Mouse (Mus musculus) gastrocnemius, postnatal 4 days (tissue): ENCODE results near the gene Rhoj. TPM values are rescaled to one million over a fixed set of nuclear protein-coding genes. Genes with fewer than 3 reads are reported as not detected.

ENCODE experiments used
- DNase-seq, 2 experiments: peaks; one replicate each; pipeline ENCODE4 v3.0.0; 2021 to 2022; ENCODE audit warnings: low spot score in 2 of 2, mixed read lengths in 2 of 2
- long read RNA-seq, 2 experiments: library from polyadenylated mRNA; stranded (forward); transcript quantifications; one replicate each; pipeline ENCODE4 v2.0.0; 2021
- total RNA-seq, 2 experiments: library from RNA; stranded (reverse); gene quantifications; 2 replicates each; pipeline ENCODE4 v1.2.3; 2021

Gene Rhoj
- total RNA-seq = 10 to 100 TPM; 60.0 TPM
- long read RNA-seq, experiment 1, transcript Rhoj-201 (5 exons, 2,350 nt) = major isoform, 90 of 105 reads
- long read RNA-seq, experiment 1, partial matches to known transcripts = 4 of 105 reads
- long read RNA-seq, experiment 1, other reads (novel, unspliced or antisense) = 9 of 105 reads
- long read RNA-seq, experiment 2, transcript Rhoj-201 (5 exons, 2,350 nt) = major isoform, 113 of 128 reads
- long read RNA-seq, experiment 2, partial matches to known transcripts = 8 of 128 reads
- long read RNA-seq, experiment 2, other reads (novel, unspliced or antisense) = 6 of 128 reads

DNA sequence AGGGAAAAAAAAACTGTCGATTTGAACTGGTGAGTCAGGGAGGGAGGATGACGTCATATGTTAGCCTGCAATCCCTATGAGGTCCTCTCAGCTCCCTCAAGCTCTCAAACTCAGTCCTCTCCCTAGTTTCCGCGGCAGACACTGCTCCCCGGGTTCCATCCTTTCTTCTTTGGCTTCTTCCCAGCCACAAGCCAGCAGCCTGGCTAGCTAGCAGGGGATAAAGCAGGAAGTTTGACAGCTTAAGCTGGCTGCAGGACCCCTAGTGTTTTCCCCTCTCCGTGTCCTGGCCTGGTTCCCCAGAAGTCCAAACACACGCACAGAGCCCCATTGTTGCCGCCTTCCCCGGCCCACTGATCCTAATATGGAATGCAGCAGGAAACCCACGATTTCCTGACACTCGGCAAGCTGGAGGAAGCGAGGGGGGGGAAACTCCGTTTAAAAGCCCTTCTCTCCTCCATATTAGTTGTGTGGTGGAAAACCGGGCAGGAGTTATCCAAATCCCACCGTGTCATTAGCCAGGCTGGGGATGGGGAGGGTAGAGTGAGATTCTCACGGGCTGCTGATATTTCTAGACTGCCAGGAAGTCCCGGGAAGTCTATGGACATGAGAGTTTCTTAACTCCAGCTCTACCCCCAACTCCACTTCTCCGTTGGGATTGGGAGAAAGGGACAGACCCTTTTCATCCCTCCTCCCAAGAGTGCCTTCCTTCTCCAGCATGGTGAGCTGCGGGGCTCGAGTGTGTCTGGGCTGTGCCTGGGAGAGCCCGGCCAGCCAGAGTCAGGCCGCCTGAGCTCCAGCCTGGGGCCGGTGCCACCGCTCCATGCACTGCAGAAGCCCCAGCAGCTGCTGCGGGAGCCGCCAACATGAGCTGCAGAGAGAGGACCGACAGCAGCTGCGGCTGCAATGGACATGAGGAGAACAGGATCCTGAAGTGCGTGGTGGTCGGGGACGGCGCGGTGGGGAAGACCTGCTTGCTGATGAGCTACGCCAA, at the start of gene Rhoj:
TSS of gene Rhoj (plus strand) at position 362 of the 991 bp plus-strand sequence.
- DNase-seq = peak; percentile 52 to 81

DNA sequence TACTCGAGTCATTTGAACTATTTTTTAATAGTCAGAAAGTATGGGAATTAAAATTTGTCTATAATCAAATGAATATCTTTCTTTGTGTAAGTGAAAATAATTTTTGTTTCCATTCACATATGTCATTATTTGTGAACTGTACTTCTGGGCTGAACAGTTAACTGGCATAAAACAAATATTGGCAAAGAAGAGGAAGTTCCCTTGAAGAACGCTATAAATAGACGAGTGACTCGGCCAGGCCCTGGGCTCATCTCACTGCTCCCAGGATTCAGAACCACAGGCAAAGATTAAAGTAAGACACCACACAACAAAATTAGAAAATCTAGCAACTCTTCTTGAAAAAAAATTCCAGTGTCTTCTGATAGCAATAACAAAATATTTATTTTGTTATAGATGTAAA, 36.4 kb upstream of the Rhoj start:
- DNase-seq = no peak

DNA sequence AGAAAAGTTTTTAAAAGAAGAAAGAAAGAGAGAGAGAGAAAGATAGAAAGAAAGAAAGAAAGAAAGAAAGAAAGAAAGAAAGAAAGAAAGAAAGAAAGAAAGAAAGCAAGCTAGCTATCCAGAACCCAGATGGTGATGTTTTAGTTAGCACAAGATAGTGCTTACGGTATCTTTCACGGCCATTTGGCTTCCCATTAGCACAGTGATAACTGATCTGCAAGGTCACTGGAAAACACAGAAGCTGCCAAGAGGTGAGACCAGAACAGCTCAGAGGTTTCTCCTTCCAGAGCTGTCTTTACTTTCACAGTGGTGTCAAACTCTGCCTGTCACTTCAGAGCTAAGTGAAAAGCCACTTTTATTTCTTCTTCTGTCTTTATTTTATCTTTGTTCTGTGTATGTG, 32.4 kb upstream of the Rhoj start:
- no peak for DNase-seq

DNA sequence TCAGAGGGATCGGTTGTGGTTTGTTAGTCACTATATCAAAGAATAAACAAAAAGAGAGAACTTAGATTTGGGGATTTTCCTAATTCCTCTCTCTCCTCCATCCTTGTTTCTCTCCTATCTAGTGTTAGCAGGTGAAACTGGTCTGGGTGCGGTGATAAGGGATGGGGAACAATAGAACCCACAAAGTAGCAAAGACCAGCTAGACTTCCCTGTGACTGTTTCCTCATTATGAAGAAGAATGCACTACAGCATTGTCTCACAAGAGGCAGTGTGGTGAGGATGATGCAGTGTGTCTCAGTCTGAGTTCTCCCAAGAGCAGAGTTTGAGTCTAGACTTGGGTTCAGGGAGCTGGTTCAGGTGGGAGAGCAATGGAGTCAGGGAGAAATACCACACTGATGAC, 30.7 kb upstream of the Rhoj start:
- DNase-seq = no peak

DNA sequence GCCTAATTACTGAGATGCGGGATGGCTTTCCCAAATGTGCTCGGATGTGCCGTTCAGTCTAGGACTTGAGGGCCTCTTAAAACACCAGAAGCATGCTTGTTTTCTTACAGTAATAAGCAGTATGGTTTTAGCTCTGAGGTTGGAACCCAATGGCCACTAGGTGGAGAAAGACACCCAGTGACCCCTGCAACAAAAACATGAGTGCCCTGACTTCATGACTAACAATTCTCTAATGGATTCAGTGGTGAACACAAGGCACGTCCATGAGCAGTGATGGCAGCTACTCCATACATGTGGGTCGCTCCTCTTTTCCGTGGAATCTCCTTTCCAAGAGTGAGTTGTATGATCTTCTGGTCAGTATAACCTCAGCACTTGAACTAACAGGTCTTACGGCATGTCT, 27.6 kb upstream of the Rhoj start:
- DNase-seq = peak in 1 of 2 experiments; percentile 26

DNA sequence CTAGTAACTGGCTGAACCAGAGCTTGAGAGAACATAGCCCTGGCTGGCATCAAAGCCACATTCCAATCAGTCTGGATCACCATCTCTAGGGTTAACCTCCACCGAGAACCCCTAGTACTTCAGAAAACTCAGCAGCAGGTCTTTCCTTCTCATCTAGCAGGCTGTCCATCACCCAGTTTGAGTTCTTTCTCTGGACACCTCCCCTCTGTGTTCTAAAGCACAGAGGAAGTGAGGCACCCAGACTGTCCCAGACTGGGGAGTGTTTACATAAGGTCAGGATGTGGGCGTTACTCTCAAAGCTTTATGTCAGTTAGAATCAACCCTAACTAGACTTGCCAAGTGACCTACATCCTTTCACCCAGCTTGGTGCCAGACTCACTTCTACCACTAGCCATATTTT, 24.9 kb upstream of the Rhoj start:
- no peak for DNase-seq

DNA sequence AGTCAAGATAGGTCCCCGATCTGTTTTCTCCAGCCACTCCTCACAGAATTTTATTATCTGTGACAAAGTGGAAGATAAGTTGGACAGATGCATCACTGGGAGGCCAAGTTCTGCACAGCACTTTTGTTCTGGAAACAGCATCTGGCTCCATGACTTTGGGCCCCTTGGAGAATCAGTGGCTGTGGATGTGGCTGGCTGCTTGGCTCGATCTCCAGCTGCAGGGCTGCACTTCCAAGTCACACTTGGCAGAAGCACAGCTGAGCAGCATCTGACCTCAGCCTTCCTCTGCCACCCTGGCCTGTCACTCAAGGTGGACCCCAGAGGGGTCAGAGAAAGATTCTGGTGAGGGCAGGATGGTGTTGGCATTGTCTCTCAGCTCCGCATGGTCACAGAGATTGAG, 22.0 kb upstream of the Rhoj start:
- peak; percentile 32 to 63 for DNase-seq

DNA sequence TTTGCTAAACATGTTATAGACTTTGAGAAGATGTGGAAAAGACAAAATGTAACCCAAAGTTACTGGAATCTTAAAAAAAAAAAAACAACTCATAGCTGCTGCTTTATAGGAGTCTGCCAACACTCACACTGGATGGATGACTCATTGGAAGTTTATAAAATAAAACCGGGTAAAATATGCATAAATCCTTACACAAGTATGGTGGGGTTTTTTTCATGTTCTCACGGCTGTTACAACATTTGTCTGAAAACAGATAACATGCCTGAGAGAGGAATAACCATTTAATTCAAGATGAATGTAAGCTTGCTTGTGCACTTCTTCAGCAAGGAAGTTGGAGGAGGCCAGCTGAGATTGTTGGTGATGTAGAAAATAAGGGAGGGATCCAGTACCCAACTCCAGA, 17.6 kb upstream of the Rhoj start:
- DNase-seq = no peak

DNA sequence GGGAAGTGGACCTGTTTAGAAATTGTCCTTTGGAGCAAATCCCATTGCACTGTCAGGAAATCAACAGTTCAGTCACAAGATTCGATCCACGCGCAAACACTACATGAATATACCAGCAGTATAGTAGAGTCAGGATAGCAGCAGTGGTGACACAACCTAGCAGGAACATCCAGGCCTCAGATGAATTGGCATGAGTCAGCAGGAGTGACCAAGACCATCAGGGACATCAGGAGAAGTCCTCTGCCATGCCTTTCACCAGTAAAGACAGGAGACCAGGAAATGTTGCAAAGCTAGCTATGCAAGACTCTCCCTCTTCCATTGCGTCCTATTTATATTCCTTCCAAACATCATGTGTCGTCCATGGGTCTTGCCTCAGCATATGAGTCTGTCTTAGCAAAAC, 16.6 kb upstream of the Rhoj start:
- no peak for DNase-seq

DNA sequence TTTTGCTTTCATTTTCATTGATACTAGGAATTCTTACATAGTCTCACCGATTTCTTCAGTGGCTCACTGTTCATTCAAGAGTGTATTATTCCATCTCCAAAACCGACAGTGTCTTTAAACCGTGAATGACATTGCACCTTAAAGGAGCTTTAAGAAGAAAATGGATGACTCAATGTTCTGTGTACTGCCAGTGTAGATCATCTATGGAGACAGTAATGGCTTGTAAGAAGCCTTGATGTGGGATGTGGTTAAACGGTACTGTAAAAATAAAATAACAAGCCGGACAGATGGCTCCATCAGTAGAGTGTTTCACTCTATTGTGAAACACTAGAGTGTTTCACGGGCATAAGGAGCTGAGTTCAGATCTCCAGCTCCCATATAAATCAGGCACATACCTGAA, 15.2 kb upstream of the Rhoj start:
- no peak for DNase-seq

DNA sequence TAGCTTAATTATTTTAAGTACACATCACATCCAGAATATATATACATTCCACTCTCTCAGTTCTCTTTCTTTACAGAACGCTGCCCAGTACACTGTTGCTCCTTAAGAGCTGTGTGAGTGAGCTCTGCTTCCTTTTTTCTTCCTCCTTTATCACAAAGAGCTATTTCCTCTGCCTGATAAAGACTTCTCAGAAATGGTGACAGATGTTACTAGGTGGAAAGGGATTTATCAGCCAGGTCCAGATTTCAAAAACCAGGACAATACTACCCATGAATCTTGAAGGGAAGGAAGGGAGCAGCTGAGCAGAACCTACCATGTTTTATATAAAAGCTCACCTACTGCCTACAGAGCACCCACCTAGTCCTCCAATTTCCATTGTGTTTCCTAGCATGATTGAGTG, 8.3 kb upstream of the Rhoj start:
- no peak for DNase-seq

DNA sequence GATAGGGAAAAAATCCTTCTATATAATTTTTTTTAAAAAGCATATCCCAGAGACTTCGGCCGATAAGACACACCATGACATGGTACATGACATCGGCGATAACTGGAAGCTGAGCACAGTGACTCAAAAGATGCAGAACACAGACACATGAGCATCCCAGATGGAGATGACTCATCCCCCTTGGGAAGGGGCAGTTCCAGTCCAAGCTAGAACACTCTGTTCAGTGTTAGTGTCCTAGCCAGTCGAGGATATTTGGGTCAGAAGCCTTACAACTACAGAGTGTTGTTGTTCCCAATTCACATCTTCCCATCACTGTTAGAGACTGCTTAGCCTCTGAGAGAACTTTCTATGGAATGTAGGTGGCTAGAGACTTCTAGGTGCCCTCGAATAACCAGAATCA, 4.0 kb upstream of the Rhoj start:
- DNase-seq = peak; percentile 33 to 58

DNA sequence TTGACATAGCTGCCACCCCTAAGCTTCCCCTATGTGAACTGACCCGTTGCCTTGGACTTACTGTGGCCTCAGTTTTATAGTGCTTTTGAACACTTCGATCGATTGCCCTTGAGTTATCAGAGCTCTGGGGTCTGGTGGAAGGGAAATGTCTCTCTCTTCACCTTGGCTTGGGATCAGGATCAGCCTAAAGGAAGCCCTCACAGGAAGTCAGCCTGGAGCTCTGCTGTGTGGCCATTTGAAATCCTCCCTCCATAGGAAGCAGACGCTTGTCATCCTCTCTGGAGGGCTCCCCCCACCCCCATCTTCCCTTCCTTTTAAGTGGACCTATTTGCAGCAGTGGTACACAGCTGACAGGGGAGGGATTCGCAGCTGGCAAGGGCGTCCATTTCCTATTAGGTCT, 1.6 kb downstream of the Rhoj start:
- peak; percentile 24 to 37 for DNase-seq

DNA sequence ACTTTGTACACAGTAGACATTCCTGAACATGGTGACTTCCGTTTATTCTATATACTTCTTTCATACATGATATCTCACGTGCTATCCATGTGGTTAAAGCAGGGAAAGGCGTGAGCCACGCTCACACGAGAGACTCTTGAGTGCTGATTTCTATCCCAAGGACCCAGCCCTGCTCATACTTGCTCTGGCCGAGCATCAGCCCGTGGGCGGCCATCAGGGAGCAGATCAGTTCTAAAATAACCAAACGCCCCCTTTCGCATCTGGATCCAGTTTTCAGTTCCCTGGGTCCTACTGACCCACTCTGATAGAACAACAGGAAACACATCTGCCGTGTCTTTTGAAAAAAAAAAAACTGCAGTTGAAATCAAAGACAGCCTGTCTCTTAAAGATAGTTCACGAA, 2.6 kb downstream of the Rhoj start:
- DNase-seq = peak; percentile 32 to 65

DNA sequence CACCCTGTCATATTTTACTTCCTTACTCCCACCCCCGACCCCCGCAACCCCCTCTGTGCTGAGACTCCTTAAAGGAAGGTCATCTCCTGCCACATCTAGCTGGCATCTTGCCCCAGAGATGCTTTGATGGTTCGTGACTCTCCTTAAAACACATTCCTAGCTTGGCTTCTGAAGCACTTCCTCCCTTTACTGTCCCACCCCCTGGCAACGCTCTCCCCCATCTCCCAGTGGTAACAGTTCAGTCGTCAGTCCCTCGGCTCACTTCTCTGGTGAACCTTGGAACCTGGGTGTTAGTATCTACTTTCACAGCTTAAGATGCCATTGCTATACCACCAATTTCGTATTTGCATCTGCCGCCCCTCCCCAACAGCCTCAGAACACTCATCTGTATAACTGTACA, 3.8 kb downstream of the Rhoj start:
- DNase-seq = no peak

DNA sequence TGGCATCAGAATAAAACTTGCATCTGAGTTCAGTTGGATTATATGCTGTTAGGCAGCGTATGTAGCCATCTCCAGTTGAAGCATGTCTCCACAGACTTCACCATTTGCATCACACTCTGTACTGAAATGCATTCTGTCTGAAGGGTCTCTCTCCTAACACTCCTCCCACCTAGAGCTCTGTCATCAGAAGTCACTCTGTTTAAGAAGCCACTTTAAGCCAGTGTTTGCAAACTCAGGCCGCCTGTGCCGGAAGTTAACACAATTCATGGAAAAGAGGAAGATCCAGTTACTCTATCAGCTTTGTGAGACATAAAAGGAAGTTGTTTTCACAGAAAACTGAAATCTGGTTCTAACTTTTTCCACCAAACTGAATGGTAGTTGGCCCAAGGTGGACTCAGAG, 5.9 kb downstream of the Rhoj start:
- no peak for DNase-seq

DNA sequence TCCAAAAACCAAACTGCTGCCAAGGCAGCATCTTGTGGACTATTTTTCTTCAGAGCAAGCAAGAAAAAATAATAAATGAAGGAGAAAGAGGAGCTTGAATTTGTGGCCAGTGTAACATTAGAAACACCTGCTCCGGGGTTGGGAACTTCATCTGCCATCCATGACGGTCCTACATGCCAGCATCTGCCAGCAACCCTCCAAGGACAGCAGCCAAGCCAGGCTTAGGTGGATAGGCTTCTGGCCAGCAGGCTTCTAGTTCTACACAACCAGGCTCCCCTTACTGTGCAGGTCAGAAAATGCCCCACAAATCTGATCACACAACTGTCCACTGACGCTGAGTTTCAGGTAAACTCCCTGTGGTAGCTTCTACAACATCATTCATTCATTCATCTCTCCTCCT, 7.7 kb downstream of the Rhoj start:
- DNase-seq = peak in 1 of 2 experiments; percentile 28

DNA sequence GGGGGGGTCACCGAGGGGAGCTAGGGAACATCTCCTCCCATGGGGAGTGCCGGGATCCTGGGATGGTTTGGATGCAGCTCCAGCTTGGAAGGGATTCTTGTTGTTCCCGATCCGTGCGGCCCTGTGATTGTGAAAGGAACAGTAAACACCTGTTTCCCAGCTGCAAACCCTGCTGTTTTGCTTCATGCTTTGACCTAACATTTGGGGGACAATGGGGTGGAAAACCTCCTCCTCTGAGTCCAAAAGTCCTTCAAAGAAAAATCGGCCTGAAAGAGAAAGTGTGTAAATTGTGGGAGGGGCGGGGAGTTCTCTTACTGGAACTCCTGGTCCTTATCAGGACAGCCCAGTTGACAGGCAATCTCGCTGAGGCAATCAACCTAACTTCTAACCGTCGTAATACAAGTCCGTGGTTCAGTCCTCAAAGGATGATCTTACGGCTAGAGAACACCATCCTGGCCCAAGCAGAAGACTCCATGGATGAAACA, 12.4 kb downstream of the Rhoj start:
- no peak for DNase-seq

DNA sequence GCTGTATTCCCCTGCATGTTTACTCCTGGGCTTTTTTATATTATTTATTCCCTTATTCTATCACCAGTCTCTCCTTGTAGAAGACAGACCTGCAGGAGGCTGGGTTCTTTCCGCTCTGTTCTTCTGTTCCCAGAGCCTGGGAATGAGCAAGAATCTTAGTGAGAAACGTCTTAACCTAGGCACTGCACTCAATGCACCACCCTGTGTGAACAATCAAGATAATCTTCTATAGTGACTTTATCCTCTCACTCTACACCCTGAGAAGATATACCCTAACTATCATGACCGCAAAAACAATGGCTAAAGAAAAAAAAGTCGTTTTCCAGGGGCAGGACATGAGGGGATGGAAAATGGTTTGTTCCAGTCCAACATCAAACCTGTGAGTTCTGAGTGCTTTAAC, 13.1 kb downstream of the Rhoj start:
- DNase-seq = no peak

DNA sequence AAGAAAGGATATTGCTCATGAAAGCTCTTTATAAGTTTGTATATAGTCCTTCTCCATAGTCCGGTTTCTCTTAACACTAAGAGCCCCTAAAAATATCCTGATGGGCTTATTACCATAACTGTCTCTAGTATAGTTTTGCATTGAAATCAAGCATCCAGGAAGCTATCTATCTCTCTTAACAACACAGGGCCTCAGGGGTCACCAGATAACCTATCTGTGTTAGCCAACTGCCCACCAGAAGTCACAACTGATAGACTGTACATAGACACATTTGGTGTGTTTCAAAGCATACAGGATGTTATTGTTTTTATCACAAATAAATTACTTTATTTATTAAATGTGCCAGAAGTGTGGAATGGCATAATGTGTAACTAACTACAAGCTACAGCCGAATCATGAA, 21.1 kb downstream of the Rhoj start:
- DNase-seq = no peak

DNA sequence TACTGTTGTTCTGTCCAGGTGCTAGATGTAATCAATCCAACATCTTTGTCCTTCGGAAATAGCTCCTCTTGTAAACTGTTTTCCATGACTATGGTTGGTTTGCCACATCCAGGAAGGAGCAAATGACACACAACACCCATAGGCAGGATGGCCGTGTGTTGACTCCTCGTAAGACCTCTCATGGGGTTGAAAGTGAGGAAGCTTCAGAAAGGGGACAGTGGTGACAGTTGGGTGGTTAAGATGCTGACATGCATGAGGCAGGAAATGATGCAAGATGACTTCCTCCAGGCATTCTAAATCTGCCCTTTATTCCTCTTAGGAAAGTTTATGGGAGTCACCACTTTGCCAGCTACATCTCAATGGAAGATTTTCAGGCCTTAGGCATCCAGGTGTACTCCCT, 31.8 kb downstream of the Rhoj start:
- DNase-seq = no peak

DNA sequence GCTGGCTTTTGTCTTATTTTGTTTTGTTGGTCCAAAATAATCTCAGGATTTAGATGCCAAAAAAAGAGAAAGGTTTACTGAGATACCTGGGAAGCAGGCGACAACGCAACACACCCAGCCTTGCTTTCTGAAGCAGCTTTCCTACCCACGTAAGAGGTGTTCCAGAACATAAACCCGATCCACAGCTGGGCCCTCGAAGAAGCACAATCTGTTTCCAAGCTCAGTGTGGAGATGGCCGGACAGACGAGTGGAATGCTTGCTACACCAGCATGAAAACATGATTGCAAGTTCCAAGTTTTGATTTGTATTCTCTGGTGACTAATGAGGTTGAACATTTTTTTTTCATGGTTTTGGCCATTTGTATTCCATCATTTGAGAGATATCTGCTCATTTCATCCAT, 32.2 kb downstream of the Rhoj start:
- no peak for DNase-seq
